Mouse (Mus musculus): ENCODE results near the gene Scrn3. TPM values are rescaled to one million over a fixed set of nuclear protein-coding genes. Genes with fewer than 3 reads are reported as not detected.

Gene Scrn3
- polyA plus RNA-seq, 1 experiment from 2014 or later = 11.7 TPM

DNA sequence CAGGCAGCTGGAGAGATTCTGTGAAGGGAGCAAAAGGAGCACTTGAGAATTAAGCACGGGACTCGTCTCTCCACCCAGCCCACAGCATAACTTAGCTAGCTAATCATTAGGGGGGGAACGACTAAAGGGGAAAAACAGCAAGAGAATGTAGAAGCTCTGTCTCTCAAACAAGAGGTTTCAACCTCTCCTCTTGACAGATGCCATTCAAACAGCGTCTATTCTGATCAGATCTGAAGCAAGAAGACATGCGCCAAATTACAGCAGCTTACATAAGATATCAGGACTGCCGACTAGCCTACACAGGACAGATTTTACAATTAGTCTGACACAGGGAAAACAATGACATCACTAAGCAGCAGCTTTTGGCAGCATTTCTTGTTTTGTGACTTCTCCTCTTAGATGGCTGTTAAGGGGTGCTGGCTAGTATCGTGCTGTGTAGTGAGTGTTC lies 39.5 kb downstream of the Scrn3 start:
- no peaks in the 10 kb centered on the region for H3K27me3 ChIP-seq (ENCODE audit: control insufficient read depth, insufficient read depth, low read length)
- no peak for ATAC-seq (ENCODE audit: low FRiP score)
- WGBS = 69% methylated on average over 7 of the region's 7 CpGs
- no peak for DNase-seq (ENCODE audit: low spot score, missing footprints)
- H3K9me3 ChIP-seq (ENCODE audit: control insufficient read depth, low read length) = no peaks in the 10 kb centered on the region
- peaks cover 3% of the 10 kb centered on the region; the same call in 1 of the 2 replicates for H3K4me1 ChIP-seq (ENCODE audit: control insufficient read depth, insufficient read depth, low read length)
- H3K27ac ChIP-seq (ENCODE audit: low read depth, low read length) = no peak overlapping the region
- no peak overlapping the region for H3K9ac ChIP-seq (ENCODE audit: low read length)
- H3K36me3 ChIP-seq (ENCODE audit: control insufficient read depth, insufficient read depth, low read length) = no peaks in the 10 kb centered on the region
- H3K4me2 ChIP-seq = no peak overlapping the region
- no peak overlapping the region for H3K4me3 ChIP-seq (ENCODE audit: low read depth, low read length)

DNA sequence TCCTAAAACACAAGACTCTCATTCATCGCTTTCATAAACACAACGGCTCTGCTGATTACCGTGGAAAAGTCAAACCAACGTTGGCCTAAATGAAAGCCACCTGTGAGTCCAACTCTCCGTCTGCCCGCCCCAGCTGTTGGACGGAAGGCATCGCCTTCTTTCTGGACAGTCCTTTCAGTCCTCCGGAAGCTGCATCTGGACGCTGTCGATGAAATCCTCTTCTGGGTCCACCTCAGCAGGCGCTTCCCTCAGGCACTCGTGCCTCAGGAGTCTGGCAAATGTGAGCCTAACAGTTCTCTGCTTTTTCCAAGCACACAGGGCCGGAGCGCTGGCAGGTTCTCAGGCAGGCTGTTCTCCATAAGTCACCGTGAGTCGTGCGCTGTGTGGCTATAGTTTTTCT lies 44.6 kb downstream of the Scrn3 start:
- no peak for ATAC-seq (ENCODE audit: low FRiP score)
- Histone ChIP-seq H3K9ac (ENCODE audit: low read length) (no peak overlapping the region), H3K4me1 (ENCODE audit: control insufficient read depth, insufficient read depth, low read length) (no peaks in the 10 kb centered on the region), H3K27ac (ENCODE audit: low read depth, low read length) (no peak overlapping the region), H3K9me3 (ENCODE audit: control insufficient read depth, low read length) (no peaks in the 10 kb centered on the region), H3K36me3 (ENCODE audit: control insufficient read depth, insufficient read depth, low read length) (no peaks in the 10 kb centered on the region), H3K4me2 (no peak overlapping the region), H3K4me3 (ENCODE audit: low read depth, low read length) (no peak overlapping the region), H3K27me3 (ENCODE audit: control insufficient read depth, insufficient read depth, low read length) (no peaks in the 10 kb centered on the region)
- no peak for DNase-seq (ENCODE audit: low spot score, missing footprints)
- WGBS = 82% methylated on average over 18 of the region's 18 CpGs

- H3K27me3 ChIP-seq (ENCODE audit: control insufficient read depth, insufficient read depth, low read length) = no peaks in the 10 kb centered on the region
- H3K4me2 ChIP-seq = no peak overlapping the region
- no peak for DNase-seq (ENCODE audit: low spot score, missing footprints)
- H3K36me3 ChIP-seq (ENCODE audit: control insufficient read depth, insufficient read depth, low read length) = no peaks in the 10 kb centered on the region
- no peak for ATAC-seq (ENCODE audit: low FRiP score)
- no peak overlapping the region for H3K9ac ChIP-seq (ENCODE audit: low read length)
- WGBS = 90% methylated on average over 5 of the region's 5 CpGs
- H3K9me3 ChIP-seq (ENCODE audit: control insufficient read depth, low read length) = no peaks in the 10 kb centered on the region
- H3K27ac ChIP-seq (ENCODE audit: low read depth, low read length) = no peak overlapping the region
- H3K4me1 ChIP-seq (ENCODE audit: control insufficient read depth, insufficient read depth, low read length) = no peaks in the 10 kb centered on the region
- no peak overlapping the region for H3K4me3 ChIP-seq (ENCODE audit: low read depth, low read length)
These were observed 47.5 kb downstream of the Scrn3 start for GRCm38 (mm10) chr2:73359941-73360340.

DNA sequence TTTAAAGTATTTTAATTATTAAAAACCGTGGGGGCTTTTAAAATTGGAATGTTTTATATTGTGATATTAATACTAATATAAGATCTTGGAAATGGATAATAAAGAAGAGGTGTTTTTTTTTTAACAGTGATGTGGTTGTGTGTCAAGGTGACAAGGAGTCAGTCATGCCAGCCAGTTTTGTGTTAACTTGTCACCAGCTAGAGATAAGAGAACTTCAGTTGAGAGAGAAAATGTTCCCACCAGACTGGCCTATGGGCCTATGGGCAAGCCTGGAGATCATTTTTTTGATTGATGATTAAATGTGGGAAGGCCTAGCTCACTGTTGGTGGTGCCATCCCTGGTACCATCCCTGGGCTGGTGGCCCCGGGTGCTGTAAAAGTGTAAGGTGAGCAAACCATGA lies 48.1 kb downstream of the Scrn3 start:
- no peak overlapping the region for H3K4me2 ChIP-seq
- no peak overlapping the region for H3K9ac ChIP-seq (ENCODE audit: low read length)
- no peak overlapping the region for H3K27ac ChIP-seq (ENCODE audit: low read depth, low read length)
- H3K27me3 ChIP-seq (ENCODE audit: control insufficient read depth, insufficient read depth, low read length) = no peaks in the 10 kb centered on the region
- ATAC-seq (ENCODE audit: low FRiP score) = no peak
- DNase-seq (ENCODE audit: low spot score, missing footprints) = no peak
- H3K9me3 ChIP-seq (ENCODE audit: control insufficient read depth, low read length) = no peaks in the 10 kb centered on the region
- no peak overlapping the region for H3K4me3 ChIP-seq (ENCODE audit: low read depth, low read length)
- no peaks in the 10 kb centered on the region for H3K36me3 ChIP-seq (ENCODE audit: control insufficient read depth, insufficient read depth, low read length)
- 85% methylated on average over 2 of the region's 2 CpGs for WGBS
- H3K4me1 ChIP-seq (ENCODE audit: control insufficient read depth, insufficient read depth, low read length) = no peaks in the 10 kb centered on the region

- DNase-seq (ENCODE audit: low spot score, missing footprints) (no peak), ATAC-seq (ENCODE audit: low FRiP score) (no peak)
- Histone ChIP-seq H3K4me2 (no peak overlapping the region), H3K27ac (ENCODE audit: low read depth, low read length) (no peak overlapping the region), H3K9me3 (ENCODE audit: control insufficient read depth, low read length) (no peaks in the 10 kb centered on the region), H3K4me1 (ENCODE audit: control insufficient read depth, insufficient read depth, low read length) (no peaks in the 10 kb centered on the region), H3K27me3 (ENCODE audit: control insufficient read depth, insufficient read depth, low read length) (no peaks in the 10 kb centered on the region), H3K9ac (ENCODE audit: low read length) (no peak overlapping the region), H3K36me3 (ENCODE audit: control insufficient read depth, insufficient read depth, low read length) (no peaks in the 10 kb centered on the region), H3K4me3 (ENCODE audit: low read depth, low read length) (no peak overlapping the region)
- WGBS = 81% methylated on average over 5 of the region's 5 CpGs
These were observed 51.0 kb downstream of the Scrn3 start for GRCm38 (mm10) chr2:73363448-73363847.

GRCm38 (mm10) chr2:73371530-73372335 lies 59.3 kb downstream of the Scrn3 start:
- Histone ChIP-seq H3K9ac (ENCODE audit: low read length) (no peak overlapping the region), H3K4me3 (ENCODE audit: low read depth, low read length) (no peak overlapping the region), H3K4me1 (ENCODE audit: control insufficient read depth, insufficient read depth, low read length) (no peaks in the 10 kb centered on the region), H3K4me2 (no peak overlapping the region), H3K9me3 (ENCODE audit: control insufficient read depth, low read length) (no peaks in the 10 kb centered on the region), H3K27ac (ENCODE audit: low read depth, low read length) (no peak overlapping the region), H3K36me3 (ENCODE audit: control insufficient read depth, insufficient read depth, low read length) (no peaks in the 10 kb centered on the region), H3K27me3 (ENCODE audit: control insufficient read depth, insufficient read depth, low read length) (no peaks in the 10 kb centered on the region)
- ATAC-seq (ENCODE audit: low FRiP score) = no peak
- WGBS = 73% methylated on average over 9 of the region's 9 CpGs
- DNase-seq (ENCODE audit: low spot score, missing footprints) = peak; percentile 78

GRCm38 (mm10) chr2:73378326-73378725 lies 65.9 kb downstream of the Scrn3 start:
- Histone ChIP-seq H3K27me3 (ENCODE audit: control insufficient read depth, insufficient read depth, low read length) (no peaks in the 10 kb centered on the region), H3K27ac (ENCODE audit: low read depth, low read length) (no peak overlapping the region), H3K4me1 (ENCODE audit: control insufficient read depth, insufficient read depth, low read length) (no peaks in the 10 kb centered on the region), H3K36me3 (ENCODE audit: control insufficient read depth, insufficient read depth, low read length) (no peaks in the 10 kb centered on the region), H3K9ac (ENCODE audit: low read length) (no peak overlapping the region), H3K9me3 (ENCODE audit: control insufficient read depth, low read length) (no peaks in the 10 kb centered on the region), H3K4me3 (ENCODE audit: low read depth, low read length) (no peak overlapping the region), H3K4me2 (no peak overlapping the region)
- WGBS = 86% methylated on average over 5 of the region's 5 CpGs
- DNase-seq (ENCODE audit: low spot score, missing footprints) = peak; percentile 78
- ATAC-seq (ENCODE audit: low FRiP score) = no peak

GRCm38 (mm10) chr2:73379656-73380055 lies 67.3 kb downstream of the Scrn3 start:
- H3K36me3 ChIP-seq (ENCODE audit: control insufficient read depth, insufficient read depth, low read length) = no peaks in the 10 kb centered on the region
- no peak overlapping the region for H3K4me3 ChIP-seq (ENCODE audit: low read depth, low read length)
- DNase-seq (ENCODE audit: low spot score, missing footprints) (peak; percentile 4), ATAC-seq (ENCODE audit: low FRiP score) (no peak)
- H3K4me1 ChIP-seq (ENCODE audit: control insufficient read depth, insufficient read depth, low read length) = no peaks in the 10 kb centered on the region
- H3K27me3 ChIP-seq (ENCODE audit: control insufficient read depth, insufficient read depth, low read length) = no peaks in the 10 kb centered on the region
- no peak overlapping the region for H3K4me2 ChIP-seq
- no peak overlapping the region for H3K27ac ChIP-seq (ENCODE audit: low read depth, low read length)
- H3K9ac ChIP-seq (ENCODE audit: low read length) = no peak overlapping the region
- WGBS = 83% methylated on average over 5 of the region's 5 CpGs
- H3K9me3 ChIP-seq (ENCODE audit: control insufficient read depth, low read length) = no peaks in the 10 kb centered on the region

- WGBS = 88% methylated on average over 9 of the region's 9 CpGs
- Histone ChIP-seq H3K27ac (ENCODE audit: low read depth, low read length) (no peak overlapping the region), H3K4me1 (ENCODE audit: control insufficient read depth, insufficient read depth, low read length) (no peaks in the 10 kb centered on the region), H3K36me3 (ENCODE audit: control insufficient read depth, insufficient read depth, low read length) (no peaks in the 10 kb centered on the region), H3K27me3 (ENCODE audit: control insufficient read depth, insufficient read depth, low read length) (peaks cover 2% of the 10 kb centered on the region; the same call in 1 of the 2 replicates), H3K9ac (ENCODE audit: low read length) (no peak overlapping the region), H3K4me3 (ENCODE audit: low read depth, low read length) (no peak overlapping the region), H3K4me2 (no peak overlapping the region), H3K9me3 (ENCODE audit: control insufficient read depth, low read length) (no peaks in the 10 kb centered on the region)
- ATAC-seq (ENCODE audit: low FRiP score) = no peak
- DNase-seq (ENCODE audit: low spot score, missing footprints) = peak; percentile 53
These were observed 68.0 kb downstream of the Scrn3 start for GRCm38 (mm10) chr2:73380298-73380975.
